Mouse (Mus musculus): ENCODE measurements around the gene Gtf2b. TPM values are rescaled to one million over a fixed set of nuclear protein-coding genes. Genes with fewer than 3 reads are reported as not detected.

Gtf2b gene
- polyA plus RNA-seq, 1 experiment from 2014 or later = 47.4 TPM

DNA sequence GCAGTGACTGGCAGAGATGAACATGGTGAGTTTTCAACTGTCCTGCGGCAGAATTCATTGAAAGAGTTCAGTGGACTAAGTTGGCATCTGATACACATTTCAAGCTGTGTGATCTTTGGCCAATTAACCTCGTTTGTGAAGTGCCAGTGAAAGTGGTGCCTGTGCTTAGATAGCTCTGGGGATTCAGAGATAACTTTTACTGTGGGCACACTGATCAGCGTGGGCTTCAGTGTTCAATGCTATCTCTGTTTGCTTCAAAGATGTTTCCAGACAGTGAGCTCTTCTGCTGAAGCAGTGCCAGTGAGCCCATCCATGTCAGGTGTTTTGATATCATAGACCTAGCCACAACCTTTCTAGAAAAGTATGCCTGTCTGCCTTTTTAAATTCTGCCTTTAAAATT, 12.4 kb downstream of the Gtf2b start:
- H3K4me2 ChIP-seq (ENCODE audit: low read depth, low read length) = no peak overlapping the region
- peaks cover 27% of the 10 kb centered on the region for H3K36me3 ChIP-seq (ENCODE audit: control insufficient read depth, insufficient read depth)
- H3K27me3 ChIP-seq (ENCODE audit: control insufficient read depth, insufficient read depth, low read depth, low read length) = no peaks in the 10 kb centered on the region
- 44% methylated on average over 3 of the region's 3 CpGs for WGBS (ENCODE audit: insufficient replicate concordance)
- peaks cover 8% of the 10 kb centered on the region for H3K4me1 ChIP-seq (ENCODE audit: control insufficient read depth, low read depth, low read length)
- ATAC-seq (ENCODE audit: low read depth) = no peak
- no peak overlapping the region for H3K4me3 ChIP-seq (ENCODE audit: low read depth, low read length)
- H3K9me3 ChIP-seq (replicated peaks; ENCODE audit: control insufficient read depth, low read length) = no peaks in the 10 kb centered on the region
- no peak overlapping the region for H3K27ac ChIP-seq (ENCODE audit: low read length)
- no peak overlapping the region for H3K9ac ChIP-seq (ENCODE audit: low read depth, low read length)

DNA sequence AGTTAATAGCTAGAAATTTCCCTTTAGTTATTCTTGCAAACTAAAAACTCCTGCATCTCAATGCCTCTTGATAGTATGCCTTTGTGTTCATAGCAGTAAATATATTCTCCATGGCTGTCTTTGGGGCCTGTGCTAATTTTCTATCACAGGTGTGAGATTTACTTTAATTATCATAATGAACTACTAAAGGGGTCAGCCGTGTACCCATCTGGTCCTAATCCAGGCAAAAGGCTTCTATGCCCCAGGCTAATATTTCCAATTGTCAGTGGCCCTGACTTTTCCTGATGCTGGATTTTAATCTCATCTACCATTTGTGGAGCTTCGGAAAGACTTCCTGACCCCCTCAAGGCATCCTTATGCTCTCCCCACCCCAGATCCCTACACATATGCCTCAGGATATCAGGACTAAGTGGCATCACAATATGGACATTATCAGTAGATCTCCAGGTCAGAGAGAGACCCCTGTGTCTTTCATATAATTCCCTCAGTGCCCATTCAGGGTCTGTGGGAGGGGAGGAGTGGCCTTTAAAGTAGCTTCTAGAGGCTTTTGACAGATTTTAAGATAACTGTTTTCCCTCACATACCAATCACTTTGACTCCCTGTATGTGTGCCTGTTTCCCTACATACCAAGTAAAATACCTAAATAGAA, 21.7 kb downstream of the Gtf2b start:
- no peaks in the 10 kb centered on the region for H3K27me3 ChIP-seq (ENCODE audit: control insufficient read depth, insufficient read depth, low read depth, low read length)
- no peak overlapping the region for H3K4me3 ChIP-seq (ENCODE audit: low read depth, low read length)
- H3K9ac ChIP-seq (ENCODE audit: low read depth, low read length) = no peak overlapping the region
- H3K4me2 ChIP-seq (ENCODE audit: low read depth, low read length) = no peak overlapping the region
- H3K27ac ChIP-seq (ENCODE audit: low read length) = no peak overlapping the region
- ATAC-seq (ENCODE audit: low read depth) = no peak
- no peaks in the 10 kb centered on the region for H3K4me1 ChIP-seq (ENCODE audit: control insufficient read depth, low read depth, low read length)
- 77% methylated on average over 2 of the region's 2 CpGs for WGBS (ENCODE audit: insufficient replicate concordance)
- H3K36me3 ChIP-seq (ENCODE audit: control insufficient read depth, insufficient read depth) = peaks cover 42% of the 10 kb centered on the region
- H3K9me3 ChIP-seq (replicated peaks; ENCODE audit: control insufficient read depth, low read length) = no peaks in the 10 kb centered on the region

DNA sequence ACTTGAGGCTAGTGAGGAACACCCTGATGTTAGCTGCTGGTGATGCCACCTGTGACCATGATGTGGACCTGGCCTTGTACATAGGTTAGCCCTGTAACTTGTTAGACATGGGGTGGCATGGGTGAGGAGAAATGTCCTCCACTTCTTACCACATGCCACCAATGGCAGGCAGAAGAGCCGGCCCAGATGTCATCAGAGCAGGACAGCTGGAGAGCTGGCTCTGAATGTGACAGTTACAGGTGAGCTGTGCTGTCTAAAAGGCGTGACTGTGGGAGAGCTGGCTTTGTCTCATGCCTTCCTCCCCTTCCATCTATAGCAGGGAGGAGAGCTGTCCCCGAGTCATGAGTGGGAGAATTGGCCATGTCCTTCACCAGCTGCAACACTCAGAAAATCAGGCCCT, 30.7 kb downstream of the Gtf2b start:
- H3K9ac ChIP-seq (ENCODE audit: low read depth, low read length) = no peak overlapping the region
- ATAC-seq (ENCODE audit: low read depth) = no peak
- H3K27me3 ChIP-seq (ENCODE audit: control insufficient read depth, insufficient read depth, low read depth, low read length) = no peaks in the 10 kb centered on the region
- H3K4me3 ChIP-seq (ENCODE audit: low read depth, low read length) = no peak overlapping the region
- WGBS (ENCODE audit: insufficient replicate concordance) = 84% methylated on average over 3 of the region's 3 CpGs
- H3K4me2 ChIP-seq (ENCODE audit: low read depth, low read length) = no peak overlapping the region
- H3K9me3 ChIP-seq (replicated peaks; ENCODE audit: control insufficient read depth, low read length) = no peaks in the 10 kb centered on the region
- H3K36me3 ChIP-seq (ENCODE audit: control insufficient read depth, insufficient read depth) = peaks cover 52% of the 10 kb centered on the region
- H3K4me1 ChIP-seq (ENCODE audit: control insufficient read depth, low read depth, low read length) = no peaks in the 10 kb centered on the region
- H3K27ac ChIP-seq (ENCODE audit: low read length) = no peak overlapping the region

DNA sequence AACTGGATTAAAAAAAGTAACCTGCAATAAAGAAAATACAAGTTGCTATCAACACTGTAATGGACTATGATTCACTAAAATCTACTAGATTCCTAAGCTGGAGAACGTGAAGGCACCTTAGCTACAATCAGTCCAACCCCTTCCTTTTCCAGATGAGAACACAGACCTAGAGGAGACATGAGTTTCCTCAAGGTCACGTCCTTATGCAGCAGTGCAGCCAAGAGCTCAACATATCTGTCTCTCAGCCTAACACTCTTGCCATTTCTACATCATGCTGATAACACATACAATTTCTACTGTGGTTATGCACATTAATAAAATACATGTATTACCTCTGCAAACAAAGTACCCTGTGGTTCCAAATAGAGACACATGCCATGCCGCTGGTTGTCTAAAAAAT, 46.7 kb downstream of the Gtf2b start:
- H3K36me3 ChIP-seq (ENCODE audit: control insufficient read depth, insufficient read depth) = peaks cover 30% of the 10 kb centered on the region
- 90% methylated on average over 3 of the region's 3 CpGs for WGBS (ENCODE audit: insufficient replicate concordance)

DNA sequence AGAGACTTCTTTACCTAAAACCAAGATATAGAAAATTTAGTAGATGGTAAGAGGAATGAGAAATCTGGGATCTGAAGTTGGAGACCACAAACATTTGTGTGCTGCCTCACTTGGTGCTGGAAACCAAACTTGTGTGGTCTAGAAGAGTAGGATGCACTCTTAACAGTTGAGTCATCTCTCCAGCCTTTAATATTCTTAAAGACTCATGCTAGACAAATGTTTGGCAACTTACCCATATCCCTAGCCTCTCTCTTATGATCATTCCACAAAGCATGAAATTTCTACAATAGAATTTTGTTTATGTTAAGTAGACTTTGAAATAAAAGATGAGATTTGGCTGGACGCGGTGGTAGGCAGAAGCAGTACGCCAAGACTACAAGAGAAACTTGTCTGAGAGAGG, 52.7 kb downstream of the Gtf2b start:
- Histone ChIP-seq H3K4me1 (ENCODE audit: control insufficient read depth, low read depth, low read length) (no peaks in the 10 kb centered on the region), H3K36me3 (ENCODE audit: control insufficient read depth, insufficient read depth) (peaks cover 25% of the 10 kb centered on the region), H3K9me3 (replicated peaks; ENCODE audit: control insufficient read depth, low read length) (no peaks in the 10 kb centered on the region), H3K9ac (ENCODE audit: low read depth, low read length) (no peak overlapping the region), H3K27ac (ENCODE audit: low read length) (no peak overlapping the region), H3K4me3 (ENCODE audit: low read depth, low read length) (no peak overlapping the region), H3K27me3 (ENCODE audit: control insufficient read depth, insufficient read depth, low read depth, low read length) (no peaks in the 10 kb centered on the region), H3K4me2 (ENCODE audit: low read depth, low read length) (no peak overlapping the region)
- 89% methylated on average over 3 of the region's 3 CpGs for WGBS (ENCODE audit: insufficient replicate concordance)
- ATAC-seq (ENCODE audit: low read depth) = no peak

More for the DNA sequence above, 46.7 kb downstream of the Gtf2b start:
- Histone ChIP-seq H3K27ac (ENCODE audit: low read length) (no peak overlapping the region), H3K4me3 (ENCODE audit: low read depth, low read length) (no peak overlapping the region), H3K4me2 (ENCODE audit: low read depth, low read length) (no peak overlapping the region), H3K27me3 (ENCODE audit: control insufficient read depth, insufficient read depth, low read depth, low read length) (no peaks in the 10 kb centered on the region), H3K9me3 (replicated peaks; ENCODE audit: control insufficient read depth, low read length) (no peaks in the 10 kb centered on the region), H3K4me1 (ENCODE audit: control insufficient read depth, low read depth, low read length) (no peaks in the 10 kb centered on the region), H3K9ac (ENCODE audit: low read depth, low read length) (no peak overlapping the region)
- ATAC-seq (ENCODE audit: low read depth) = no peak

DNA sequence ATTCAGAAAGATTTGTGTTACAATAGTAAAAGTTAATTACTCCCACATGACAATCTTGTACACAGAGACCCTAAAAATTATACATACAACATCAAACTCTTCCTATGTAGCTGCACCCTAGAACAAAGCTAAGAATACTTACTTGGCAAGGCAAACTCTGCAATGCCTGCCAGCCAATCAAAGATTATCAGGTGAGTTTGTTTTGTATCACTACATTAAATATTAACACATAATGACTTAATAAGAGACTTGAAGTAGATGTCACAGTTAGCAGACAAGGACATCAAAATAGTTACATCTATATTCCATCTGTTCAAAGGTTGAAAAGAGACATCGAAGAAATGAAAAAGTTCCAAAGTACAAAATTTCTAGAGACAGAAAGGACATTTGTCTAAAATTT, 58.8 kb downstream of the Gtf2b start:
- no peak overlapping the region for H3K27ac ChIP-seq (ENCODE audit: low read length)
- H3K36me3 ChIP-seq (ENCODE audit: control insufficient read depth, insufficient read depth) = peaks cover 23% of the 10 kb centered on the region
- H3K4me2 ChIP-seq (ENCODE audit: low read depth, low read length) = no peak overlapping the region
- no peaks in the 10 kb centered on the region for H3K9me3 ChIP-seq (replicated peaks; ENCODE audit: control insufficient read depth, low read length)
- no peaks in the 10 kb centered on the region for H3K4me1 ChIP-seq (ENCODE audit: control insufficient read depth, low read depth, low read length)
- H3K9ac ChIP-seq (ENCODE audit: low read depth, low read length) = no peak overlapping the region
- no peak for ATAC-seq (ENCODE audit: low read depth)
- WGBS (ENCODE audit: insufficient replicate concordance) = 98% methylated on average over 1 of the region's 1 CpGs
- no peaks in the 10 kb centered on the region for H3K27me3 ChIP-seq (ENCODE audit: control insufficient read depth, insufficient read depth, low read depth, low read length)
- H3K4me3 ChIP-seq (ENCODE audit: low read depth, low read length) = no peak overlapping the region

DNA sequence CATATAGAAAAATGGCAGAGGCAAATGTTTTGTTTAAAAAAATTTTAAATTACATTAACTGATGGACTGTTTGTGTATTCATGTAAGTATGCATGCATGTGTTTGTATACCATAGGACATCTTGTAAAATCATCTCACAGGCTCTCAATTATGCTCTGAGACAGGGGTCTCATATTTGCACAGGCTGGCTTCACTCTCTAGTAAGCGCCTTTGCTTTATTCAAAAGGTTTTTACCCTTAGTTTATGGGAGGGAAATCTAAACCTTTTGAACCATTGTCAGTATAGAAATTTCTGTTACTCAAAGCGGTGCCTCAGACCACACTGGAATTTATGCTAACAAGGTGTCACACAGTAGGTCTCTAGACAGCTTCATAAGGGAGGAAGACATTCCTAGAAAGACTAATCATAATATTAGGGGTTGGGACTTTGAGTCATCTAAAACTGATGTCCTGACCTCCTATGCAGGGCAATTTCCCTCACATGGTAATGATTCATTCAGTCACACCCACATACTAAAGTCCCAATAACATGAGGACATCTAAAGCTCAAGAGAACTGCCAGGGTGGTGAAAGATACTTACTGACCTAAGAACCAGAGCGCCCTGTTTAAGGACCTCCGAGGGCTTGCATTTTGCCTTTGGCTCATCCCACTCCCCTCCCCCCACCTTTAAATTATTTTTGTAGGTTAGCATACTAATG, 61.8 kb downstream of the Gtf2b start:
- Histone ChIP-seq H3K27ac (ENCODE audit: low read length) (no peak overlapping the region), H3K27me3 (ENCODE audit: control insufficient read depth, insufficient read depth, low read depth, low read length) (no peaks in the 10 kb centered on the region), H3K9me3 (replicated peaks; ENCODE audit: control insufficient read depth, low read length) (no peaks in the 10 kb centered on the region), H3K9ac (ENCODE audit: low read depth, low read length) (no peak overlapping the region), H3K36me3 (ENCODE audit: control insufficient read depth, insufficient read depth) (peaks cover 16% of the 10 kb centered on the region), H3K4me3 (ENCODE audit: low read depth, low read length) (no peak overlapping the region), H3K4me1 (ENCODE audit: control insufficient read depth, low read depth, low read length) (no peaks in the 10 kb centered on the region), H3K4me2 (ENCODE audit: low read depth, low read length) (no peak overlapping the region)
- 85% methylated on average over 4 of the region's 4 CpGs for WGBS (ENCODE audit: insufficient replicate concordance)
- ATAC-seq (ENCODE audit: low read depth) = no peak

DNA sequence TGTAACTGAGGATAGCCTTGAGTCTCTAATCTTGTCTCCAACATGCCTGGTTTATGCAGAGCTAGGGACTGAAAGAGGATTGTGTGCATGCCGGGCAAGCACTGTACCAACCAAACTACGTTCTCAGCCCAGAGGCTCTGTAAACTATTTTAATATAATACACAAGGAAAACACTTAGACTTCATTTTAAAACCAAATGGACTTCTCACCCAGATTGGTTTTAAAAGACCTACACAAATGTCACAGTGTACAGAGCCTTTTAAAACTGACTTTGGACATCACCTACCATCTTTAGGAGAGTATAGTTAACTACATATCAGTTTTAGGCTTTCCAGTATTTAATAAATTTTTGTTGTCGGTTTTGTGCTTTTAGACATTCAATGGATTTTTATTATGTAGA, 68.1 kb downstream of the Gtf2b start:
- Histone ChIP-seq H3K9ac (ENCODE audit: low read depth, low read length) (no peak overlapping the region), H3K36me3 (ENCODE audit: control insufficient read depth, insufficient read depth) (peaks cover 10% of the 10 kb centered on the region), H3K27ac (ENCODE audit: low read length) (no peak overlapping the region), H3K4me1 (ENCODE audit: control insufficient read depth, low read depth, low read length) (peaks cover 10% of the 10 kb centered on the region), H3K4me2 (ENCODE audit: low read depth, low read length) (no peak overlapping the region), H3K4me3 (ENCODE audit: low read depth, low read length) (no peak overlapping the region), H3K27me3 (ENCODE audit: control insufficient read depth, insufficient read depth, low read depth, low read length) (no peaks in the 10 kb centered on the region), H3K9me3 (replicated peaks; ENCODE audit: control insufficient read depth, low read length) (no peaks in the 10 kb centered on the region)
- WGBS (ENCODE audit: insufficient replicate concordance) = 84% methylated on average over 3 of the region's 3 CpGs
- ATAC-seq (ENCODE audit: low read depth) = no peak
